Comparison of ENCODE assay signal across 12 mouse cellular contexts in the genomic region with DNA sequence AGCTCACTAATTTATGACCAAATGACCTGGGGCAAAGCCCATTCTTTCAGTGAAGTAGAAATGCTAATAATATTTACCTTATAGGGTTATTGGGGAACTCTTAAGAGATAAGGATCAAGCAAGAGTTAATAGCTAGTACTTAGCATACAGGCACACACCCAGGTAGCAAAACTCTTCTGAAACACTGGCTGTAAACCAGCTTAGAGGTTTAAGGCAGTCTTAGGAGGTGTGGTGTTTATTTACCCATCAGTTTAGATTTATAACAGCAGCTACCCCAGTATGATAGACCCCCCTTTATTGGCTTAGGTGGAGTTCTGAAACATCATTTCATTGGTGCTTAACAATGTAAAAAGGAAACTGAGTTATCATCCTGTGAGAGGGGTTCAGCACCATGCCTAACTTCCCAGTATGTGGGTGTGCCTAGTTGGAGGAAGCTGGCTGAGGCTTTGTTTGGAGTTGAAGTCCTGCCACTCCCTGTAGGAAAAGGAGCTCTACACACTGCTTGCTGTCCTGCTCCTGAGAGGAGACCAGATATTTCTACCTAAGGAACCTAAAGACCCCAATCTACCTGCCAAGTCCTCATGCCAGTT.
A peak's percentile ranks its signal among the peaks of the same experiment; 100 is the strongest.
DNase-seq lines count a peak whose midpoint lies in the region; ATAC-seq lines count a peak whose summit lies in the region.
"Had no signal": no experiment of that assay in that cellular context is flagged by ENCODE, and none has a peak within 500 bp of the region (broad histone marks: within the 10 kb centered on the region; RNA-seq: fewer than 3 reads in every experiment).

No protein-coding gene starts in this region.

- ATAC-seq in intestine, embryonic 15.5 days, result peak; percentile 87
- ATAC-seq in granulocyte monocyte progenitor cell, adult 5-6 weeks (replicated peaks; ENCODE audit: poor library complexity, severe bottlenecking), result no peak
- ATAC-seq: forebrain, postnatal 0 days had no signal

- 0 out of 2 replicates have a peak, but pooled peaks cover 14% of the 10 kb centered on the region for H3K4me1 ChIP-seq in intestine, embryonic 15.5 days (replicated peaks)
- H3K4me1 ChIP-seq: hindbrain, embryonic 10.5 days had no signal

- no peaks in the 10 kb centered on the region for H3K9me3 ChIP-seq in intestine, embryonic 15.5 days
- H3K9me3 ChIP-seq: hindbrain, embryonic 10.5 days; neural tube, embryonic 15.5 days had no signal

- no peaks in the 10 kb centered on the region for H3K36me3 ChIP-seq in intestine, embryonic 15.5 days
- H3K36me3 ChIP-seq: hindbrain, embryonic 10.5 days; neural tube, embryonic 15.5 days had no signal

- no peak overlapping the region for H3K9ac ChIP-seq in intestine, embryonic 15.5 days
- H3K9ac ChIP-seq: forebrain, postnatal 0 days; neural tube, embryonic 15.5 days had no signal

- peak; percentile 16 to 19 for DNase-seq in kidney, adult 8-10 months
- DNase-seq in kidney, adult 18-20 months, result no peak
- DNase-seq in R1 (ENCODE audit: low read depth, low spot score), result peak; percentile 29
- DNase-seq in lung, postnatal 36 days, result peak; percentile 72
- no peak for DNase-seq in embryo, embryonic 11 days
- DNase-seq: adrenal gland, postnatal 36 days; forebrain, postnatal 0 days; gastrocnemius, postnatal 36 days had no signal

- no peak overlapping the region for H3K4me3 ChIP-seq in intestine, embryonic 15.5 days (replicated peaks)
- H3K4me3 ChIP-seq: hindbrain, embryonic 10.5 days; neural tube, embryonic 15.5 days had no signal

- 0 out of 2 replicates have a peak overlapping the region, but pooled peaks have one; percentile 24 for H3K27ac ChIP-seq in intestine, embryonic 15.5 days
- H3K27ac ChIP-seq: hindbrain, embryonic 10.5 days; neural tube, embryonic 15.5 days had no signal

- H3K4me2 ChIP-seq in intestine, embryonic 15.5 days (replicated peaks), result no peak overlapping the region
- H3K4me2 ChIP-seq: neural tube, embryonic 15.5 days had no signal

- no peaks in the 10 kb centered on the region for H3K27me3 ChIP-seq in intestine, embryonic 15.5 days (replicated peaks)
- H3K27me3 ChIP-seq: neural tube, embryonic 15.5 days had no signal

Comparison
In these comparisons a context has a peak if more than half of its experiments do, and no peak if none do; other contexts are left out.
1. DNase-seq: peak in kidney, adult 8-10 months (2 of 2), R1 (single experiment) and lung, postnatal 36 days (single experiment); none in kidney, adult 18-20 months (single experiment) and embryo, embryonic 11 days (single experiment).